Comparison of ENCODE assay signal across 15 mouse cellular contexts in genomic region chr19:57109620-57110019, GRCm38 (mm10).
A peak's percentile ranks its signal among the peaks of the same experiment; 100 is the strongest.
DNase-seq lines count a peak whose midpoint lies in the region; ATAC-seq and TF ChIP-seq lines count a peak whose summit lies in the region.
"Had no signal": no experiment of that assay in that cellular context is flagged by ENCODE, and none has a peak within 500 bp of the region (broad histone marks: within the 10 kb centered on the region; RNA-seq: fewer than 3 reads in every experiment).

No protein-coding gene starts in this region.

- H3K4me3 ChIP-seq in kidney, adult 2 months (ENCODE audit: insufficient read depth, low read depth, low read length) = no peak overlapping the region
- H3K4me3 ChIP-seq in lung, adult 2 months (replicated peaks; ENCODE audit: extremely low read depth, low read depth, low read length) = no peak overlapping the region
- H3K4me3 ChIP-seq: hindbrain, embryonic 15.5 days; midbrain, embryonic 10.5 days; neural tube, embryonic 13.5 days had no signal

- no peaks in the 10 kb centered on the region for H3K36me3 ChIP-seq in kidney, adult 2 months (ENCODE audit: control insufficient read depth, insufficient read depth, low read length)
- H3K36me3 ChIP-seq: hindbrain, embryonic 15.5 days; neural tube, embryonic 13.5 days had no signal

- DNase-seq in adrenal gland, postnatal 10 days = peak; percentile 34
- DNase-seq in adrenal gland, postnatal 14 days = no peak
- DNase-seq in kidney, adult 2 months = peak; percentile 36
- DNase-seq in kidney, adult 18-20 months = no peak
- DNase-seq in lung, postnatal 10 days = peak; percentile 68
- DNase-seq in lung, adult 2 months = no peak
- no peak for DNase-seq in retina, embryonic 14.5 days (ENCODE audit: low spot score)
- DNase-seq: adrenal gland, postnatal 25 days; cerebellum, postnatal 14 days; kidney, adult 8-10 months; thymus, adult 2 months had no signal

- no peaks in the 10 kb centered on the region for H3K4me1 ChIP-seq in kidney, adult 2 months (ENCODE audit: control insufficient read depth, insufficient read depth, low read length)
- H3K4me1 ChIP-seq in lung, adult 2 months (ENCODE audit: control insufficient read depth, insufficient read depth, low read length) = peaks cover 16% of the 10 kb centered on the region

- no peak for TF ChIP-seq CTCF in kidney, adult 2 months (conservative IDR thresholded peaks at IDR 0.05; ENCODE audit: insufficient read depth, insufficient read length, low read depth, low read length)
- no peak for TF ChIP-seq CTCF in lung, adult 2 months (IDR thresholded peaks at IDR 0.05; ENCODE audit: insufficient read depth, low read length)

- 49% methylated on average over 7 of the region's 7 CpGs for WGBS in kidney, adult 2 months
- 30% methylated on average over 7 of the region's 7 CpGs for WGBS in lung, adult 2 months

- H3K27ac ChIP-seq in kidney, adult 2 months (ENCODE audit: insufficient read depth, low read depth, low read length) = no peak overlapping the region
- H3K27ac ChIP-seq: hindbrain, embryonic 15.5 days; midbrain, embryonic 10.5 days; neural tube, embryonic 13.5 days had no signal

- H3K27me3 ChIP-seq in kidney, adult 2 months (replicated peaks; ENCODE audit: control insufficient read depth, insufficient read depth, low read length) = no peaks in the 10 kb centered on the region
- H3K27me3 ChIP-seq: hindbrain, embryonic 15.5 days; neural tube, embryonic 13.5 days had no signal

- ATAC-seq in cerebellum, adult (ENCODE audit: insufficient number of reproducible peaks, low FRiP score, low TSS enrichment) = no peak

- no peak for TF ChIP-seq POLR2A in kidney, adult 2 months (IDR thresholded peaks at IDR 0.05; ENCODE audit: low read depth, low read length)
- TF ChIP-seq POLR2A in lung, adult 2 months (IDR thresholded peaks at IDR 0.05; ENCODE audit: borderline replicate concordance, extremely low read depth, low read depth, low read length) = no peak

Comparison
In these comparisons a context has a peak if more than half of its experiments do, and no peak if none do; other contexts are left out.
1. DNase-seq: peak in adrenal gland, postnatal 10 days (single experiment), kidney, adult 2 months (single experiment) and lung, postnatal 10 days (single experiment); none in adrenal gland, postnatal 14 days (single experiment), kidney, adult 18-20 months (single experiment), lung, adult 2 months (single experiment) and retina, embryonic 14.5 days (single experiment).